Mouse (Mus musculus): ENCODE measurements around the gene Izumo2. TPM values are rescaled to one million over a fixed set of nuclear protein-coding genes. Genes with fewer than 3 reads are reported as not detected.

The Izumo2 gene
- total RNA-seq, 1 experiment: 0.40 TPM

DNA sequence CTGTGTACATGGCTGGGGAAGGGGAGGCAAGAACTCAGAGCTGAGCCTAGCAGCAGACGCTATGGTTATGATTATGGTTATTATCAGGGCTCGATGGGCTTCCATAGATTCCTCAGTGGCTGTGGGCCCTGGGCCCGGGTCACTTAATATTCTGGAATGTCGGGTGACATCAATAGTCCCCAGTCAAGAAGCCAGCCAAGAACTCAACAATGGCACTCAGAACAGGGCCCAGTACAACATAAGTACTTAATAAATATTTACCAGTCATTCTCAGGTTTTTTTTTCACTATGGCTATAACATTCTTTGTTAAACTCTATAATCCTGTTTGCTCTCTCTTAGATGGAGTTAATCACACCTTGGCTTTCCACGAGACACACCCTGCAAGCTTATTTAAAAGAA lies 45.0 kb upstream of the Izumo2 start:
- no peak for TF ChIP-seq ZC3H11A (IDR thresholded peaks at IDR 0.05; ENCODE audit: borderline replicate concordance, low read depth, low read length)
- no peak for TF ChIP-seq ZNF384 (IDR thresholded peaks at IDR 0.05; ENCODE audit: low read depth, low read length)
- TF ChIP-seq MAFK (IDR thresholded peaks at IDR 0.05; ENCODE audit: insufficient read depth, low read depth, low read length): no peak
- no peak for TF ChIP-seq HCFC1 (IDR thresholded peaks at IDR 0.05; ENCODE audit: borderline replicate concordance, insufficient read depth, low read length)
- Histone ChIP-seq H3K4me3 (ENCODE audit: insufficient read depth in 1 of 2, low read depth in 1 of 2, low read length in 2 of 2, poor library complexity in 1 of 2, severe bottlenecking in 1 of 2) (no peak overlapping the region), H3K27ac (ENCODE audit: insufficient read depth, low read depth, low read length, poor library complexity, severe bottlenecking) (no peak overlapping the region), H3K4me1 (ENCODE audit: control insufficient read depth in 2 of 2, insufficient read depth in 2 of 2, low read length in 2 of 2, poor library complexity in 1 of 2) (peaks cover 0 to 10% of the 10 kb centered on the region in 2 experiments; a peak in 1 of 4 replicates), H3K9ac (ENCODE audit: insufficient read depth, low read depth, low read length, poor library complexity, severe bottlenecking) (no peak overlapping the region), H3K9me3 (ENCODE audit: control insufficient read depth, insufficient read depth, low read depth, low read length) (no peaks in the 10 kb centered on the region), H3K36me3 (ENCODE audit: control insufficient read depth, insufficient read depth, low read length, poor library complexity, severe bottlenecking) (no peaks in the 10 kb centered on the region)
- in situ Hi-C loops (cut with MboI; ENCODE audit: low sequenced_read_pairs in 2 of 2, unreplicated experiment in 2 of 2): no loop called here
- DNase-seq (ENCODE audit: low read depth, low spot score): no peak

DNA sequence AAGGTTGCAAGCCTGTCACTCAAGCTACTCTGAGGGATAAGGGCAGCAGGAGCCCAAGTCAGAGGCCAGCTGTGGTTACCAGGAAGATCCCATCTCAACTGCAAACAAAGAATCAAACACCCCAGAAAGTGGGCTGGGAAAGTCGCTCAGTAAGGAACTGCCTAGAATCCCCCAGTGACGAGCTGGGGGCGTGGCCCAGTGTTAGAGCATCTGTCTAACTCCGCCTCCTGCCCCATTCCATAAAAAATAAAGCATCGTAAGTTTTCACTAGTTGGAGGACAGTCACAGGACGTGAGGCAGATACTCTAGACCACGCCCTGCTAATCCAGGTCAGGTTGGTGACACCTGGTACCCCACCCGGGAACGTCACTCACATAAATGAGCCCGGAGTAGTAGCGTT lies 43.8 kb upstream of the Izumo2 start:
- in situ Hi-C loops (cut with MboI; ENCODE audit: low sequenced_read_pairs in 2 of 2, unreplicated experiment in 2 of 2): no loop called here
- H3K9me3 ChIP-seq (ENCODE audit: control insufficient read depth, insufficient read depth, low read depth, low read length): no peaks in the 10 kb centered on the region
- DNase-seq (ENCODE audit: low read depth, low spot score): no peak
- no peak for TF ChIP-seq ZNF384 (IDR thresholded peaks at IDR 0.05; ENCODE audit: low read depth, low read length)
- TF ChIP-seq ZC3H11A (IDR thresholded peaks at IDR 0.05; ENCODE audit: borderline replicate concordance, low read depth, low read length): no peak
- no peak for TF ChIP-seq CHD2 (IDR thresholded peaks at IDR 0.05; ENCODE audit: low read depth, low read length)
- no peak for TF ChIP-seq HCFC1 (IDR thresholded peaks at IDR 0.05; ENCODE audit: borderline replicate concordance, insufficient read depth, low read length)
- TF ChIP-seq MAFK (IDR thresholded peaks at IDR 0.05; ENCODE audit: insufficient read depth, low read depth, low read length): no peak
- peak overlapping the region; percentile 22; the same call in 1 of the 2 replicates for H3K9ac ChIP-seq (ENCODE audit: insufficient read depth, low read depth, low read length, poor library complexity, severe bottlenecking)
- peak overlapping the region; percentile 50 to 53; a peak in 3 of 4 replicates for H3K4me3 ChIP-seq (ENCODE audit: insufficient read depth in 1 of 2, low read depth in 1 of 2, low read length in 2 of 2, poor library complexity in 1 of 2, severe bottlenecking in 1 of 2)
- H3K36me3 ChIP-seq (ENCODE audit: control insufficient read depth, insufficient read depth, low read length, poor library complexity, severe bottlenecking): no peaks in the 10 kb centered on the region
- peaks cover 0 to 10% of the 10 kb centered on the region in 2 experiments; a peak in 1 of 4 replicates for H3K4me1 ChIP-seq (ENCODE audit: control insufficient read depth in 2 of 2, insufficient read depth in 2 of 2, low read length in 2 of 2, poor library complexity in 1 of 2)
- H3K27ac ChIP-seq (ENCODE audit: insufficient read depth, low read depth, low read length, poor library complexity, severe bottlenecking): no peak overlapping the region

DNA sequence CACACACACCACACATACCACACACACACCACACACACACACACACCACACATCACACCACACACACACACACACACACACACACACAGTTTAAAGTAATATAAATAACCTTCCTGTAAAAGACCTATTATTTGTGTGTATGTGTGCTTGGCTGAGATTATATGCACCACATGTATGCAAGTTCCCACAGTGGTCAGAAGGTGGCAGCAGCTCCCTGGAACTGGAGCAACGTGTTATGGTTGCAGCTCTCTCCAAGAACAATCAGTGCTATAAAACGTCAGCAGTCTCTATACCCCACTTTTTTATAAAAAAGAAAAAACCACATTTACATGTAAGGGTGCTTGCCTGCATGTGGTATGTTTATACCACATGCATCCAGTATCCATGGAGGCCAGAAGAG lies 42.1 kb upstream of the Izumo2 start:
- H3K27ac ChIP-seq (ENCODE audit: insufficient read depth, low read depth, low read length, poor library complexity, severe bottlenecking): no peak overlapping the region
- no peaks in the 10 kb centered on the region for H3K9me3 ChIP-seq (ENCODE audit: control insufficient read depth, insufficient read depth, low read depth, low read length)
- TF ChIP-seq ZNF384 (IDR thresholded peaks at IDR 0.05; ENCODE audit: low read depth, low read length) (no peak), ZC3H11A (IDR thresholded peaks at IDR 0.05; ENCODE audit: borderline replicate concordance, low read depth, low read length) (no peak), MAFK (IDR thresholded peaks at IDR 0.05; ENCODE audit: insufficient read depth, low read depth, low read length) (no peak), HCFC1 (IDR thresholded peaks at IDR 0.05; ENCODE audit: borderline replicate concordance, insufficient read depth, low read length) (no peak), CHD2 (IDR thresholded peaks at IDR 0.05; ENCODE audit: low read depth, low read length) (no peak)
- in situ Hi-C loops (cut with MboI; ENCODE audit: low sequenced_read_pairs in 2 of 2, unreplicated experiment in 2 of 2): no loop called here
- no peak for DNase-seq (ENCODE audit: low read depth, low spot score)
- no peak overlapping the region for H3K9ac ChIP-seq (ENCODE audit: insufficient read depth, low read depth, low read length, poor library complexity, severe bottlenecking)
- no peak overlapping the region for H3K4me3 ChIP-seq (ENCODE audit: insufficient read depth in 1 of 2, low read depth in 1 of 2, low read length in 2 of 2, poor library complexity in 1 of 2, severe bottlenecking in 1 of 2)
- no peaks in the 10 kb centered on the region for H3K36me3 ChIP-seq (ENCODE audit: control insufficient read depth, insufficient read depth, low read length, poor library complexity, severe bottlenecking)
- H3K4me1 ChIP-seq (ENCODE audit: control insufficient read depth in 2 of 2, insufficient read depth in 2 of 2, low read length in 2 of 2, poor library complexity in 1 of 2): peaks cover 0 to 13% of the 10 kb centered on the region in 2 experiments; a peak in 2 of 4 replicates

DNA sequence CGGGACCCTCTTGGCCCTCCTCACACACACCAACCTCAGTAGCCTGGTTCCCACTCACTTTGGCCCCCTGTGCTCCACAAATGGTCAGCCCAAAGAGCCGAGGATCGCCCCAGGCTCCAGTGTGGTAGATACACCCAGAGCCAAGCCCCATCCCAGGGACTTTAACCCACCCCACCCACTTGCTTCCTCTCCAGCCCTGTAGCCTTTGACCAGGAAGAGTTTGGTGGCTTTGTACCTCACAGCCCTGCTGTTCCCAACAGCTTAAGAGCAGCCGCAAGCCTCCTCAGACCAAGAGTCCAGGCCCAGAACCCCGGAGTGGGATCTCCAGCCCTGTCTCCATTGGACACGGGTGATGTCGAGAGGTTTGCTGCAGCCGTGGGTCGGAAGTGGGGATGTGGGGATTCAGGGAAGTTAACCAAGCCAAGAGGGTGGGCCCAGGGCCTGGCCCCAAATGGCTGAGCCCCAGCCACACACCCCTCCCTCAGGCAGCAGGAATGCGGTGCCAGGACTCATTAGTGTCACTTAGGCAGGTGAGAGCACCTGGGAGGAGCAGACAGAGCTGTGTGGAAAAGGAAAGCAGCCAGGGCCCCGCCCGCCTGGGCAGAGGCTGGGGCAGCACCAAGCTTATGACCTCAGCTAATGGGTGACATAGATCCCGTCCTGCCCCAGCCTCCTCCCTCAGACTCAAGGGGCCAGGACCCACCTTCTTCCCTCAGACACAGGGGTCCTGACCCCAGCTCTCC lies 40.4 kb upstream of the Izumo2 start:
- in situ Hi-C loops (cut with MboI; ENCODE audit: low sequenced_read_pairs in 2 of 2, unreplicated experiment in 2 of 2): no loop called here
- no peak overlapping the region for H3K27ac ChIP-seq (ENCODE audit: insufficient read depth, low read depth, low read length, poor library complexity, severe bottlenecking)
- no peaks in the 10 kb centered on the region for H3K36me3 ChIP-seq (ENCODE audit: control insufficient read depth, insufficient read depth, low read length, poor library complexity, severe bottlenecking)
- H3K9me3 ChIP-seq (ENCODE audit: control insufficient read depth, insufficient read depth, low read depth, low read length): no peaks in the 10 kb centered on the region
- H3K9ac ChIP-seq (ENCODE audit: insufficient read depth, low read depth, low read length, poor library complexity, severe bottlenecking): no peak overlapping the region
- H3K4me1 ChIP-seq (ENCODE audit: control insufficient read depth in 2 of 2, insufficient read depth in 2 of 2, low read length in 2 of 2, poor library complexity in 1 of 2): peaks cover 0 to 5% of the 10 kb centered on the region in 2 experiments; a peak in 2 of 4 replicates
- no peak for DNase-seq (ENCODE audit: low read depth, low spot score)
- TF ChIP-seq ZNF384 (IDR thresholded peaks at IDR 0.05; ENCODE audit: low read depth, low read length) (no peak), HCFC1 (IDR thresholded peaks at IDR 0.05; ENCODE audit: borderline replicate concordance, insufficient read depth, low read length) (no peak), ZC3H11A (IDR thresholded peaks at IDR 0.05; ENCODE audit: borderline replicate concordance, low read depth, low read length) (no peak), CHD2 (IDR thresholded peaks at IDR 0.05; ENCODE audit: low read depth, low read length) (no peak), MAFK (IDR thresholded peaks at IDR 0.05; ENCODE audit: insufficient read depth, low read depth, low read length) (no peak)
- no peak overlapping the region; a peak in 1 of 4 replicates for H3K4me3 ChIP-seq (ENCODE audit: insufficient read depth in 1 of 2, low read depth in 1 of 2, low read length in 2 of 2, poor library complexity in 1 of 2, severe bottlenecking in 1 of 2)

All from ES-E14 (cell line).